Mouse (Mus musculus): Measurements from ENCODE around the gene Pias4. TPM values are rescaled to one million over a fixed set of nuclear protein-coding genes. Genes with fewer than 3 reads are reported as not detected.

Gene Pias4
- polyA plus RNA-seq, 1 experiment from 2014 or later, result 20.9 TPM

DNA sequence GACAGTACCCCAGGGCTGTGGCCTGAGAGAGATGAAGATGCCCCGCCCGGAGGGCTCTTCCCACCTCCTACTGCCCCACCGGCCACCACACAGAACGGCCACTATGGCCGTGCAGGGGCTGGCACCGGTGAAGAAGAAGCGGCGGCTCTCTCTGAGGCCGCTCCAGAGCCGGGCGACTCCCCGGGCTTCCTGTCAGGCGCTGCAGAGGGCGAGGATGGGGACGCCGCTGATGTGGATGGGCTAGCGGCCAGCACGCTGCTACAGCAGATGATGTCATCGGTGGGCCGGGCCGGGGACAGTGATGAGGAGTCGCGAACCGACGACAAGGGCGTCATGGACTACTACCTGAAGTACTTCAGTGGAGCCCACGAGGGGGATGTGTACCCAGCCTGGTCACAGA lies 23.1 kb downstream of the Pias4 start:
- no peak overlapping the region for H3K4me2 ChIP-seq (replicated peaks; ENCODE audit: low read depth)
- WGBS, result 78% methylated on average over 16 of the region's 27 CpGs
- H3K27me3 ChIP-seq (ENCODE audit: control insufficient read depth, insufficient read depth, low read length), result no peaks in the 10 kb centered on the region
- H3K4me3 ChIP-seq (ENCODE audit: low read depth, low read length), result no peak overlapping the region
- H3K27ac ChIP-seq (replicated peaks), result peak overlapping the region; percentile 88
- DNase-seq (ENCODE audit: low spot score) (no peak), ATAC-seq (ENCODE audit: low FRiP score, low TSS enrichment) (no peak)
- TF ChIP-seq EP300 (optimal IDR thresholded peaks at IDR 0.05) (no peak), CTCF (IDR thresholded peaks at IDR 0.05; ENCODE audit: low read depth) (no peak)
- H3K4me1 ChIP-seq (replicated peaks; ENCODE audit: control insufficient read depth, insufficient read depth), result peaks cover 9% of the 10 kb centered on the region
- peaks cover 34% of the 10 kb centered on the region for H3K36me3 ChIP-seq (ENCODE audit: control insufficient read depth, insufficient read depth, low read length)
- no peak overlapping the region for H3K9ac ChIP-seq (ENCODE audit: low read length)
- H3K9me3 ChIP-seq (ENCODE audit: control insufficient read depth, low read length), result no peaks in the 10 kb centered on the region

DNA sequence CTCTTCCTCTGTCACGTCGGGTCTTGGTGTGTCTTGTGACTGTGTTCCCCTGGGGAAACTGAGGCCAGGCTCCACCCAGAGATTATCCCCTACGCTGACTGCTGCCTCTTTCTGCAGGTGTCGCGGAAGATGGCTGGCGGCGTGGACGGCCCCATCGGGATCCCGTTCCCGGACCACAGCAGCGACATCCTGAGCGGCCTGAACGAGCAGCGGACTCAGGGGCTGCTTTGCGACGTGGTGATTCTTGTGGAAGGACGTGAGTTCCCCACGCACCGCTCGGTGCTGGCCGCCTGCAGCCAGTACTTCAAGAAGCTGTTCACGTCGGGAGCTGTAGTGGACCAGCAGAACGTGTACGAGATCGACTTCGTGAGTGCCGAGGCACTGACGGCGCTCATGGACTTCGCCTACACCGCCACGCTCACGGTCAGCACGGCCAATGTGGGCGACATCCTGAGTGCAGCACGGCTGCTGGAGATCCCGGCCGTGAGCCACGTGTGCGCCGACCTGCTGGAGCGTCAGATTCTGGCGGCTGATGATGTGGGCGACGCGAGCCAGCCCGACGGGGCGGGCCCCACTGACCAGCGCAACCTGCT lies 23.8 kb downstream of the Pias4 start:
- 94% methylated on average over 52 of the region's 52 CpGs for WGBS
- DNase-seq (ENCODE audit: low spot score) (no peak), ATAC-seq (ENCODE audit: low FRiP score, low TSS enrichment) (no peak)

DNA sequence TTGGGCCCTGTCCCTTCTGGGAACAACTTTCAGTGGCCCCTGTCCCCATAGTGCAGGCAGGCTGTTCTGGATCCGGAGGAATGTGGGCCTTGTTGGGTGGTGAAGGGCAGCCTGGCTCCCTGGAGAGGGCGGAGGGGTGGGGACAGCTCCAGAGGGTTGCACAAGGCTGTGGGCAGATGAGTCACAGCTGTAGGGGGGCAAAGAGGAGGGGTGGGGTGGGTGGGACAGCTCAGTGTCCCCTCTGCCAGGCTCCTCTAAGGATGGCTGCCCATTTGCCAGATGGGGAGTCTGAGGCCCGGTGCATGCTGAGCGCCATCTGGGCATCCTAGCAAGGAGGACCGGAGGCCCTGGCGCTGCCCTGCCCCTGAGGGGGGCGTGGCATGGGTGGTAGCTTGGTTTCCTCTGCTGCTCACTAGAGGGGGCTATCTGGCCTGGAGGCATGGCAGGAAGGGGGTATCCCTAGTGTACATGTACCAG lies 24.5 kb downstream of the Pias4 start:
- H3K36me3 ChIP-seq (ENCODE audit: control insufficient read depth, insufficient read depth, low read length), result peaks cover 24% of the 10 kb centered on the region
- peak overlapping the region; percentile 87; the same call in 1 of the 2 replicates for H3K9ac ChIP-seq (ENCODE audit: low read length)
- H3K9me3 ChIP-seq (ENCODE audit: control insufficient read depth, low read length), result no peaks in the 10 kb centered on the region
- ATAC-seq (ENCODE audit: low FRiP score, low TSS enrichment) (no peak), DNase-seq (ENCODE audit: low spot score) (peak; percentile 59)
- 76% methylated on average over 7 of the region's 7 CpGs for WGBS
- TF ChIP-seq EP300 (optimal IDR thresholded peaks at IDR 0.05), result no peak
- TF ChIP-seq CTCF (IDR thresholded peaks at IDR 0.05; ENCODE audit: low read depth), result peak; percentile 22; the same call in 1 of the 2 replicates
- no peak overlapping the region for H3K4me2 ChIP-seq (replicated peaks; ENCODE audit: low read depth)
- peaks cover 9% of the 10 kb centered on the region for H3K4me1 ChIP-seq (replicated peaks; ENCODE audit: control insufficient read depth, insufficient read depth)
- H3K27me3 ChIP-seq (ENCODE audit: control insufficient read depth, insufficient read depth, low read length), result no peaks in the 10 kb centered on the region
- peak overlapping the region; percentile 96 for H3K27ac ChIP-seq (replicated peaks)
- no peak overlapping the region for H3K4me3 ChIP-seq (ENCODE audit: low read depth, low read length)

More for the DNA sequence above, 23.8 kb downstream of the Pias4 start:
- Histone ChIP-seq H3K4me1 (replicated peaks; ENCODE audit: control insufficient read depth, insufficient read depth) (peaks cover 9% of the 10 kb centered on the region), H3K27me3 (ENCODE audit: control insufficient read depth, insufficient read depth, low read length) (no peaks in the 10 kb centered on the region), H3K27ac (replicated peaks) (0 out of 2 replicates have a peak overlapping the region, but pooled peaks have one; percentile 96), H3K9me3 (ENCODE audit: control insufficient read depth, low read length) (no peaks in the 10 kb centered on the region), H3K9ac (ENCODE audit: low read length) (no peak overlapping the region), H3K36me3 (ENCODE audit: control insufficient read depth, insufficient read depth, low read length) (peaks cover 31% of the 10 kb centered on the region), H3K4me2 (replicated peaks; ENCODE audit: low read depth) (no peak overlapping the region), H3K4me3 (ENCODE audit: low read depth, low read length) (no peak overlapping the region)
- no peak for TF ChIP-seq EP300 (optimal IDR thresholded peaks at IDR 0.05)
- TF ChIP-seq CTCF (IDR thresholded peaks at IDR 0.05; ENCODE audit: low read depth), result no peak

DNA sequence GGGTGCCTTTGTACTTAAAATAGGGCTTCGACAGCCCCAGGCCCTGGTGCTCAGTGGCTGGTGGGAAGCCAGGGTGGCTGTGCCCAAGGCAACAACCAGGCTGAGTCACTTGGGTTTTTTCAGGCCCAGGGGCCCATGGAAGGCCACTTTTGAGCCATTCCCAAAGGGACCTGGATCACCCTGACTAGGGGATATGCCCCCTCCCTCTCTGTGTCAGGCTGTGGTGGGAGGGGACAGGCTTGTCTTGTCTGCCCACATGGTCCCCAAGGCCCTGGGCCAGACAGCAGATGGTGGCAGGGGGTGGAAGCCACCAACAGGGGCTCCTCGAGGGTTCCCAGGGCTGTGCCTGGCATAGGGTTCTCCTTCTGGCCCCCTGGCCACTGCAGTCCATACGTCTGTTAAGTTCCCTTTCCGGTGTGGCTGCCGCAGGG lies 25.2 kb downstream of the Pias4 start:
- peak overlapping the region; percentile 91 for H3K4me2 ChIP-seq (replicated peaks; ENCODE audit: low read depth)

DNA sequence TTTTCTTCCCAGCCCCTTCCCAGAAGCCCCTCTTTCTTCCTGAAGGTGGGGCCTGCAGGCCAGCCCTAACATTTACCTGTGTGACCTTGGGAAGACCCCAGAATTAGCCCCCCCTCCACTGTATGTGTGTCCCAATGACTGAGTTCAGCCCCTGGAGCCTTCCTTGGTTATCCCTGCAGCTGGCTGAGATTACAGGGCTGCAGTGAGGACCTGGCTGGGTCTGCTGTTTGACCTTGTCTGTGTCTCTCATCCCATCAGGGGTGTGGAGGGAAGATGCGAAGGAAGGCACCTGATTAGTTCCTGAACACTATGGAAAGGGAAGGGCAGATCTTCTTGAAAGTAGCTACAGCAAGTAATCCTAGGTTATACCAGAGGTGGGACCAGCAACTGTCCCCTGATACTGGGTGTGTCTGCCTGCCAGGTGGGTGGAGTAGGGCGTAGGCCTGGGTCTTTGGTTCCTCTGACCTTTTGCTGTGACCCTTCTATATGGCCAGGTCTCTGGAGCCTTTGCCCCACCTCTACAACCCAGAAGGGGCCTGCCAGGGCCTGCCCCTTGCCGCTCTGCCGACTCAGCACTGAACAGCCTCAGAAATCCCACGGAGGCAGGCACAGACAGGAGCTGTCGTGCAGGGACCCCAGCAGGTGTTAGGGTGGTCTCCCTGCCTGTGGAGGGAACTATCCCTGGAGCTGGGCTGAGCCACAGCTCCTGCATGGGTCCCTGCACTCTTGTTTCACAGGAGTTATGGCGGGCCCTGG lies 26.1 kb downstream of the Pias4 start:
- peaks cover 18% of the 10 kb centered on the region for H3K36me3 ChIP-seq (ENCODE audit: control insufficient read depth, insufficient read depth, low read length)
- H3K9me3 ChIP-seq (ENCODE audit: control insufficient read depth, low read length), result no peaks in the 10 kb centered on the region
- TF ChIP-seq EP300 (optimal IDR thresholded peaks at IDR 0.05) (no peak), CTCF (IDR thresholded peaks at IDR 0.05; ENCODE audit: low read depth) (no peak)
- H3K4me3 ChIP-seq (ENCODE audit: low read depth, low read length), result 0 out of 2 replicates have a peak overlapping the region, but pooled peaks have one; percentile 13
- ATAC-seq (ENCODE audit: low FRiP score, low TSS enrichment) (no peak), DNase-seq (ENCODE audit: low spot score) (no peak)
- H3K9ac ChIP-seq (ENCODE audit: low read length), result peak overlapping the region; percentile 87
- no peaks in the 10 kb centered on the region for H3K27me3 ChIP-seq (ENCODE audit: control insufficient read depth, insufficient read depth, low read length)
- H3K4me1 ChIP-seq (replicated peaks; ENCODE audit: control insufficient read depth, insufficient read depth), result peaks cover 9% of the 10 kb centered on the region
- H3K27ac ChIP-seq (replicated peaks), result peak overlapping the region; percentile 96
- H3K4me2 ChIP-seq (replicated peaks; ENCODE audit: low read depth), result peak overlapping the region; percentile 91
- WGBS, result 58% methylated on average over 7 of the region's 7 CpGs

More for the DNA sequence above, 25.2 kb downstream of the Pias4 start:
- Histone ChIP-seq H3K9me3 (ENCODE audit: control insufficient read depth, low read length) (no peaks in the 10 kb centered on the region), H3K4me3 (ENCODE audit: low read depth, low read length) (no peak overlapping the region), H3K36me3 (ENCODE audit: control insufficient read depth, insufficient read depth, low read length) (peaks cover 18% of the 10 kb centered on the region), H3K27me3 (ENCODE audit: control insufficient read depth, insufficient read depth, low read length) (no peaks in the 10 kb centered on the region), H3K9ac (ENCODE audit: low read length) (peak overlapping the region; percentile 87; the same call in 1 of the 2 replicates), H3K4me1 (replicated peaks; ENCODE audit: control insufficient read depth, insufficient read depth) (peaks cover 9% of the 10 kb centered on the region), H3K27ac (replicated peaks) (peak overlapping the region; percentile 96)
- DNase-seq (ENCODE audit: low spot score) (no peak), ATAC-seq (ENCODE audit: low FRiP score, low TSS enrichment) (no peak)
- TF ChIP-seq EP300 (optimal IDR thresholded peaks at IDR 0.05) (no peak), CTCF (IDR thresholded peaks at IDR 0.05; ENCODE audit: low read depth) (no peak)
- WGBS, result 63% methylated on average over 5 of the region's 5 CpGs

Data from stomach, postnatal 0 days (tissue).